Mouse (Mus musculus): ENCODE results near the gene Gm21992.

Gm21992 gene

DNA sequence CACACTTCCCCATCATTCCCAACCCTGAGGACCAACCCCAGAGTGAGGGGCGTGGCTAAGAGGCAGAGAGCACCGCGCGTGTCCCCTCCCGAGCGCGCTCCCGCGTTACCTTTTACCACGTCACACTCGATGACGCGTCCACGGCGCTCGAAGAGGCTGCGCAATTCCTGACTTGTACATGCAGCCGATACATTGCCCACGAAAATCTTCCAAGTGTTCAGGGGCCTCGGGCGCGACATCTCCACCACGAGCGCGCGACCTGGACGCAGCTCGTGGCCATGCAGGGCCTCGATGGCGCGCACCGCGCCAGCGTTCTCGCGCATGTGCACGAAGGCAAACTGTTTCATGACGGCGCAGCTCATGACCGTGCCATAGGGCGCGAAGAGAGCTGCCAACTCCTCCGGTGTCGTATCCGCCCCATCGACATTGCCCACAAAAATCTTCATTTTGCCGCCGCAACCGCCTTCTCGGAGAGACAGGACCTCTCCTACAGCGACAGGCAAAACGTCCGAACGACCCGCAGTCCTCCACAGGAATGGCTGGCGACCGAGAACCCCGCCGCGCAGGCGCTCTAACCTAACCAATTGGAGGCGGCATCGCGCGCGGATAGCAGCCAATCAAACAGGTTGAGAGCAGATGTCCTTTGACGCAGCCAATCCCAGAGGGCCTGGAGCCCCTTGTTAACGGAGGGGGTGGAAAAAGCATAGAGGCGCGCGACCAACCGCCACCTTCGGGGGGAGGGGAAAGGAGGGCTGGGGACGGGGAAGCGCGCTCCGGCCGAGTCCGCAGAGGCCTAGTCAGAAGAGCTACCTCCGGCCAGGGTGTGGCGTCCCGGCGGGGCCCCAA is at the start of gene Gm21992, which contains the start of gene Rbm14:
Gene Gm21992, minus strand, starts transcription at position 550 of the 846 bp plus-strand sequence.
Gene Rbm14, minus strand, starts transcription at position 572 of the 846 bp plus-strand sequence.
- peak; percentile 97 for DNase-seq (ENCODE audit: low read depth, low spot score)

DNA sequence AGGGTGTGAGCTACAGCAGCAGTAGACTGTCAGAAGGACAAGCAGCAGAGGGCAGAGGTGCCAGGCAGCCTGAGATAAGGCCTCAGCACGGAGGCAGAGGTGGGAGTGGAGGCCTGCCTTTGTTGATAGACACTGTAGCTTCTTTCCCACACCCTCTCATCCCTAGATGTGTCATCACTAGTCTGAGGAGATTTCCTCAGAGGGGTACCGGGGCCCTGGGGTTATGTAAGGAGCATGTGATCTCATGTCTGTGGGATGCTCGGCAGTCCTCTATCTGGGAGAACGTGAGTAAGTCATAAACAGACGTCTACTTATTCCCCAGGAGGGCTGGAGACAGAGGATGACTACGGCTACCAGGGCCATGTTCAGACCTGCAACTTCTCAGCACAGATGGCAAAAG is 47.7 kb upstream of the Gm21992 start:
- no peak for DNase-seq (ENCODE audit: low read depth, low spot score)

- no peak for DNase-seq (ENCODE audit: low read depth, low spot score)
These were observed 44.5 kb upstream of the Gm21992 start for GRCm38 (mm10) chr19:4855951-4856350.

GRCm38 (mm10) chr19:4855470-4855820 is 44.0 kb upstream of the Gm21992 start:
- DNase-seq (ENCODE audit: low read depth, low spot score) = no peak

- DNase-seq (ENCODE audit: low read depth, low spot score) = peak; percentile 38
These were observed 43.4 kb upstream of the Gm21992 start, which contains the start of gene Ctsf for GRCm38 (mm10) chr19:4854552-4855469. Gene Ctsf, plus strand, starts transcription at chr19:4855130.

DNA sequence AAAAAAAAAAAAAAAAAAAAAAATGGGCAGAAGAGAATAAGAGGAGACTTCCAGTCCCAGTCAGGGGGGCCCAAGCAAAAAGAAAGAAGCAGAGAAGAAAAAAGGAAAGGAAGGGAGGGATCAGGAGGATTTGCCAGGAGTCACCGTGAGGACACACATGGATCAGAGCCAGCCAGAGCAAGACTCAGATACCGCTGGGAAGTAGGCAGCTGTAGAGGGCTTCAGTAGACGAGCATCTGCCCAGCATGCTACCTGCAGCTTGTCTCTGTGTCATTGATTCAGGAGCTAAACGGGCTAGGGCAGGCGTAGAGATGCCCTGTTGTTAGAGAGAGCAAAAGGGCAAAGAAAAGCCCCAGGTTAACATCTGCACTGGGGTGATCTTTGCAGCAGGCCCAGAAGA is 38.9 kb upstream of the Gm21992 start:
- no peak for DNase-seq (ENCODE audit: low read depth, low spot score)

DNA sequence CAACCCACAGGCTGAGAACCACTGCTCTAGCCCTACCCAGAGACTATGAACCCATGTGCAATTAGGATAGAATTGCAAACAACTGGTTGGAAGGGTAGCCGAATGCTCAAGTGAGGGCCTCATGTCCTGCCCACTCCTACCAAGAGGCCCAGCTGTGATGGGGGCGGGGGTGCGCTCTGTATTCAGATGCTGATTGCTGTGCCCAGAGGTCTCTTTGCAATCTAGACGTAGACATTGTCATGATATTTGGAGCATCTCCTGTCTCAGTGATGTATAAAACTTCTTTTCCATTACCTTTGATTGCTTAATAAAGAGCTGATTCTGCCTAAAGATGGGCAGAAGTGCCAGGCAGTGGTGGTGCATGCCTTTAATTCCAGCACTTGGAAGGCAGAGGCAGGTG is 38.4 kb upstream of the Gm21992 start:
- no peak for DNase-seq (ENCODE audit: low read depth, low spot score)

DNA sequence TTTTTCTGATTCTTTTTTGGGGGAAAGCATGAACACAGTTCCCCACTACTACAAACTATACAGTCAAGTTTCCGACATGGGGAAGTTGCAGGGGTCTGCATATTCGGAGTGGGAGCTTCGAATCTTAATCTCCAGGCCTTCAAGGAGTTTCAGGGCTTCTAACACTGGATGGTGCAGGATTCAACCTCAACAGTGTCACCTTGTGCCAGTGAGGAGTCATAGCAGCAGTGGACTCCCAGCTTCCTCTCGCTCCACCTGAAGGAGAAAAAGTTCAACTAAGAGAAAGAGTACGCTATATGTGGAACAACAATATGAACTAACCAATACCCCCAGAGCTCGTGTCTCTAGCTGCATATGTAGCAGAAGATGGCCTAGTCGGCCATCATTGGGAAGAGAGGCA is 36.1 kb upstream of the Gm21992 start:
- peak; percentile 82 for DNase-seq (ENCODE audit: low read depth, low spot score)

- no peak for DNase-seq (ENCODE audit: low read depth, low spot score)
These were observed 34.4 kb upstream of the Gm21992 start for GRCm38 (mm10) chr19:4845846-4846245.

DNA sequence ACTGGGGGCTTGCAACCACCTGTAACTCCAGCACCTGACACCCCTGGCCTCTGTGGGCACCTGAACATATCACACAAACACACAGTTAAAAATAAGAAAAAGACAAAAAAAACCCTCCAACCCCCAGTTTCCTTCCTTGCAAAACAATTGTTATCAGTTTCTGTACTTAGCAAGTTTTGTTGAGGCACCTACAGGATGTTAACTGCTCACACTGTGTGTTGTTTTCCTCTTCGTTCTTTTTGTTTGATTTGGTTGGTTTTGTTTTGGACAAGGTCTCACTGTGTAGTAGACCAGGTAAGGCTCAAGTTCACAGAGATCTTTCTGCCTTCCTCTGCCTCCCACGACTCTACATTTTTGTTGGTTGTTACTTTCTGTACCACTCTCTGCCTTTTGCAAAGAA is 31.2 kb upstream of the Gm21992 start:
- DNase-seq (ENCODE audit: low read depth, low spot score) = peak; percentile 51

GRCm38 (mm10) chr19:4840848-4841247 is 29.4 kb upstream of the Gm21992 start:
- no peak for DNase-seq (ENCODE audit: low read depth, low spot score)

- peak; percentile 98 for DNase-seq (ENCODE audit: low read depth, low spot score)
These were observed 27.7 kb upstream of the Gm21992 start, which contains the start of the genes Ccs and Ccdc87 for GRCm38 (mm10) chr19:4839149-4839548. Gene Ccs, minus strand, starts transcription at chr19:4839332. Gene Ccdc87, plus strand, starts transcription at chr19:4839366.

- no peak for DNase-seq (ENCODE audit: low read depth, low spot score)
These were observed 27.2 kb upstream of the Gm21992 start for GRCm38 (mm10) chr19:4838526-4839140.

DNA sequence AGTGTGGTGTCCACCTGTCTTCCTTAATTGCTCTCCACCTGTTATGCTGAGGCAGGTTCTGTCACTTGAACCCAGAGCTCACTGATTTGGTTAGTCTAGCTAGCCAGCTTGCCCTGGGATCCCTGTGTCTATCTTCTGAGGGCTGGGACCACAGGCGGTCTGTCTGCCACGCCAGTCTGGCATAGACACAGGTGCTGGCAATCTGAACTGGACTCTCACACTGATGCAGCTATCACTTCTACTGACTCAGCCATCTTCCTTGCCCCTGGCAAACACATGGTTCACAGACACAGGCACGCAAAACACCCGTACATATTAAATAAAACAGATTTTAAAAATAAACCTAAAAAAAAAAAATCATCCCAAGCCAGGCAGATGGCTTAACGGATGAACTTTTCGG is 25.6 kb upstream of the Gm21992 start:
- DNase-seq (ENCODE audit: low read depth, low spot score) = no peak

- no peak for DNase-seq (ENCODE audit: low read depth, low spot score)
These were observed 24.7 kb upstream of the Gm21992 start for GRCm38 (mm10) chr19:4836096-4836495.

DNA sequence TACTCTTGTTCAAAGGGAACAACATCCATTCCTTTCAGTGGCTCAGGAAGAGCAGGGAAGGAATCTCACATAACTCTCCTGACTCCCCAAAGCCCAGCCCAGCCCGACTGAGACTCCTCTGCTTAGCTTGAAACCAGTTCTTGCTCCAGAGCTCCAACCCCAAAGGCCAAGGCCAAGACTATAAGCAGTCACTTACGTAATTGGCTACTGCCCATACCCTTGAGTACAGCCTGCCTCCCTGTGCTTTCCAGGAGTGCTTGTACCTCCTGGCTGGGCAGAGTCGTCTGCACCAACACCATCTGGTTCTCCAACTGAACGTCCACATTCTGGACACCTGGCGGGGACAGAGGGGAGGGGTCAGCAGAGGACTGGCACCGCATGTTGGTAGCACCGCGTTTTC is 22.6 kb upstream of the Gm21992 start:
- DNase-seq (ENCODE audit: low read depth, low spot score) = no peak

DNA sequence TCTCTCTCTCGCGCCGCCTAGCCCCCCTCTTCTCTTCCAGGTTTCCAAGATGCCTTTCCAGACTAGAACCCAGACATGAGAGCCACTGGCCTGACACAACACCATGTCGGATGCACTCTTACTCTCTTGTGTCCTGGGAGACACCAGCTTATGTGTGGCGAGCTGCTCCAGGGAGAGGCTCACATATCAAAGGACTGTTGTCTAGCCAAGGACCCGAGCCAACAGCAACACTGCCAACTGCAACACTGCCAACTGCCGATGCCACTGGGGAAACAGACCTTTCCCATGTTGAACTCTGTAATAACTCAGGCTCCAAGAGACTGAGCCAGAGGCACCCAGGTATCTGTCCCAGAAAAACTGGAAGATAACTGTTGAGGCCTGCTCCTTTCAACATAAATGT is 17.7 kb upstream of the Gm21992 start:
- DNase-seq (ENCODE audit: low read depth, low spot score) = no peak

- DNase-seq (ENCODE audit: low read depth, low spot score) = no peak
These were observed 17.2 kb upstream of the Gm21992 start for GRCm38 (mm10) chr19:4828444-4829114.

DNA sequence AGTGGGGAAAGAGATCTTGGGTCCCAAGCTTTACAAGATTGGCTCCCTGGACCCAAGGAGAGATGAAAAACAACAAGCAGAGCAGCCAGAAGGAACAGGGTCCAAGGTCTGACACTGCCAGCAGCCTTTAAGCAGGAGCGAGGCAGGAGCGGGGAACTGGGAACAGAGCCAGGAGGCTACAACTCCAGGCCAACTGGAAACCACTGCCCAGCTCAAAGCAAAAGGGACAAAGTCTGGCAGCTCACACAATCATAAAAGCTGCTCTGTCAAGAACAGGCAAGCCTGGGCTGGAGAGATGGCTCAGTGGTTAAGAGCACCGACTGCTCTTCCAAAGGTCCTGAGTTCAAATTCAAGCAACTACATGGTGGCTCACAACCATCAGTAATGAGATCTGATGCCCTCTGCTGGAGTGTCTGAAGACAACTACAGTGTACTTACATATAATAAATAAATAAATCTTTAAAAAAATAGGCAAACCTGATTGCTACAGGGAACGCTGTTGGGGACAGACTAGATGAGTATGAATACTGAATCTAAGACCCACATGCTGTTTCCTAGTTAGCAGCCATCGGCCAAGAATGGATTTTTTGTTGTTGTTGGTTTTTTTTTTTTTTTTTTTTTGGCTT is 9.4 kb upstream of the Gm21992 start:
- DNase-seq (ENCODE audit: low read depth, low spot score) = peak; percentile 22

DNA sequence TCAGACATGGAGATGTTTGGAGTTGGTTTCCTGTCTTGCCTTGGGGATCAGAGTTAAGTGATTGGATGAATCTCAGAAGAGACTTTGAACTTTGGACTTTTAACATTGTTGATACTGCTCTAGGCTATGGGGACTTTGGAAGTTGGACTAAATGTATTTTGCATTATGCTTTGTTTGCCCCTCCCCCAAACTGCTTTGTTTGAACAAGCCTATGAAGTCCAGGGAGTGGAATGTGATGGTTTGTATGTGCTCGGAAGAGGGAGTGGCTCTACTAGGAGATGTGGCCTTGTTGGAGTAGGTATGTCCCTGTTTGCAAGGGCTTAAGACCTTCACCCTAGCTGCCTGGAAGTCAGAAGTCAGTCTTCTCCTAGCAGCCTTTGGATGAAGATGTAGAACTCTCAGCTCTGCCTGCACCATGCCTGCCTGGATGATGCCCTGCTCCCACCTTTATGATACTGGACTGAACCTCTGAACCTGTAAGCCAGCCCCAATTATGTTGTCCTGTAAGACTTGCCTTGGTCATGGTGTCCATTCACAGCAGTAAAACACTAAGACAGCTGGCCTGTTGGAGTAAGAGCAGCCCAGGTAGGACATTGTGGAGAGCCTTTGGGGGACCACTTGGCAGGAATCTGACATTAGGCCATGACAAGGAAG is 5.9 kb upstream of the Gm21992 start:
- no peak for DNase-seq (ENCODE audit: low read depth, low spot score)
